Mouse (Mus musculus): ENCODE measurements at regions not wholly inside any gene's neighbourhood (a gene's known extent, or its start where the extent isn't known, plus 50 kb on each side); places are given as distances from the start of the nearest gene placed in this dataset.

DNA sequence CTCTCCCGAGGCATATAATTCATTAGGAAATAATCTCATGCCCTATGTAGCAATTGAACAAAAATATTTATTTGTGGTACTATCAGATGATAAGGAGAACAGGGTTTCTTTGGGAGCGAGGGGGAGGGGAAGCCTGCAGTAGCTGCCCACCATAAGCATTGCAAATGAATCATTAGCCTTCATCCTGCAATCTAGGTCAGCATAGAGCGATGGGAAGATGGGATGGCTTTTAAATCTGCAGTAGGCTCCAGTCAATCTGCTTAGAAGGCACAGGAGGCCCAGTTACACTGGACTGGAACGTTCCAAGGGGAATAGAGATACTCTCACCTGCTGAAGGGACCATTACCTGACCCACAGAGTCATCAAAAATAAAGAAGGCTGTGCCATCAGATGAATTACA lies 478.7 kb downstream of the Prss52 start:
- no peak for TF ChIP-seq CTCF (IDR thresholded peaks at IDR 0.05; ENCODE audit: extremely low read depth, insufficient read depth, insufficient read length, insufficient replicate concordance)
- TF ChIP-seq POLR2A (IDR thresholded peaks at IDR 0.05; ENCODE audit: low read depth, low read length), result no peak

Data from spleen, adult 2 months (tissue).